Mouse (Mus musculus) embryonic facial prominence, embryonic 11.5 days (tissue): ENCODE data around the gene Aldoart2. TPM values are rescaled to one million over a fixed set of nuclear protein-coding genes. Genes with fewer than 3 reads are reported as not detected.
"Not testable (repeated sequence)": the region's sequence is repeated elsewhere in the genome, so short reads cannot be mapped to it uniquely, and the experiment has no call there.

Experiments
- ATAC-seq: fragments of 200-750 bp; cut with Nextera tagmentation; replicated peaks from 2 replicates; pipeline ENCODE4 v1.8.0; 2017; ENCODE audit warnings: low read depth; ENCODE audit not compliant: insufficient number of reproducible peaks, low FRiP score, low TSS enrichment
- DNase-seq: peaks from one replicate; pipeline ENCODE4 v3.0.0-alpha.2; 2015; ENCODE audit warnings: low spot score
- H3K27ac ChIP-seq: fragments of 300-500 bp; sonication (generic); replicated peaks from 2 replicates; pipeline ENCODE4 v1.5.1; 2014; ENCODE audit warnings: mild to moderate bottlenecking, low read depth, low read length, control low read depth
- H3K27me3 ChIP-seq: fragments of 300-500 bp; sonication (generic); 2 replicates; pipeline ENCODE4 v1.6.1; 2014; ENCODE audit warnings: mild to moderate bottlenecking, low read length, moderate library complexity, mixed read lengths; ENCODE audit not compliant: control insufficient read depth, insufficient read depth
- H3K36me3 ChIP-seq: fragments of 300-500 bp; sonication (generic); replicated peaks from 2 replicates; pipeline ENCODE4 v1.6.1; 2014; ENCODE audit warnings: low read depth, mild to moderate bottlenecking, low read length, moderate library complexity, mixed read lengths; ENCODE audit not compliant: control insufficient read depth, insufficient read depth
- H3K4me1 ChIP-seq: fragments of 300-500 bp; sonication (generic); 2 replicates; pipeline ENCODE4 v1.6.1; 2014; ENCODE audit warnings: low read length, mixed read lengths; ENCODE audit not compliant: control insufficient read depth, insufficient read depth
- H3K4me2 ChIP-seq: fragments of 300-500 bp; sonication (generic); 2 replicates; pipeline ENCODE4 v1.6.1; 2014; ENCODE audit warnings: low read depth, mild to moderate bottlenecking, control low read depth, low read length, moderate library complexity
- H3K4me3 ChIP-seq: fragments of 300-500 bp; sonication (generic); 2 replicates; pipeline ENCODE4 v1.5.1; 2014; ENCODE audit warnings: low read depth, low read length, control low read depth
- H3K9ac ChIP-seq: fragments of 300-500 bp; sonication (generic); replicated peaks from 2 replicates; pipeline ENCODE4 v1.6.1; 2014; ENCODE audit warnings: mild to moderate bottlenecking, control low read depth, low read length
- H3K9me3 ChIP-seq: fragments of 300-500 bp; sonication (generic); replicated peaks from 2 replicates; pipeline ENCODE4 v1.6.1; 2016; ENCODE audit warnings: mild to moderate bottlenecking, low read length, inconsistent platforms, mixed read lengths; ENCODE audit not compliant: control insufficient read depth
- WGBS: fragments of 180-500 bp; shearing (Covaris S2); extraction: QIAGEN DNeasy Blood & Tissue Kit; methylation state at CpG from one replicate; pipeline ENCODE4 v1.1.7; 2014; 5-methylcytosine and 5-hydroxymethylcytosine counted together
- polyA plus RNA-seq: library from polyadenylated mRNA; unstranded; fragments of >200 nt; fragmentation: Nextera tagmentation; extraction: Ambion mirVana; gene quantifications from 2 replicates; pipeline ENCODE4 v1.2.1, GENCODE M21; 2014

Gene Aldoart2
- polyA plus RNA-seq, 1 experiment from 2014 or later: 0.25 TPM

- H3K27ac ChIP-seq: no peak overlapping the region
- 75% methylated on average over 3 of the region's 3 CpGs for WGBS
- H3K9me3 ChIP-seq: no peaks in the 10 kb centered on the region
- no peak overlapping the region for H3K4me3 ChIP-seq
- no peaks in the 10 kb centered on the region for H3K27me3 ChIP-seq
- ATAC-seq (no peak), DNase-seq (no peak)
- H3K36me3 ChIP-seq: no peaks in the 10 kb centered on the region
- no peak overlapping the region for H3K4me2 ChIP-seq
- no peak overlapping the region for H3K9ac ChIP-seq
- H3K4me1 ChIP-seq: no peaks in the 10 kb centered on the region
Measured at GRCm38 (mm10) chr12:55568466-55568865, 3.4 kb downstream of the Aldoart2 start.

- Histone ChIP-seq H3K4me2 (no peak overlapping the region), H3K9ac (no peak overlapping the region), H3K9me3 (no peaks in the 10 kb centered on the region), H3K4me3 (no peak overlapping the region), H3K27ac (no peak overlapping the region), H3K36me3 (no peaks in the 10 kb centered on the region), H3K4me1 (no peaks in the 10 kb centered on the region), H3K27me3 (no peaks in the 10 kb centered on the region)
- ATAC-seq (no peak), DNase-seq (no peak)
- 69% methylated on average over 6 of the region's 6 CpGs for WGBS
Measured at GRCm38 (mm10) chr12:55569676-55570075, 4.6 kb downstream of the Aldoart2 start.

- ATAC-seq (no peak), DNase-seq (no peak)
- no peak overlapping the region for H3K27ac ChIP-seq
- H3K27me3 ChIP-seq: no peaks in the 10 kb centered on the region
- no peaks in the 10 kb centered on the region for H3K4me1 ChIP-seq
- H3K9ac ChIP-seq: no peak overlapping the region
- 87% methylated on average over 9 of the region's 9 CpGs for WGBS
- no peak overlapping the region for H3K4me2 ChIP-seq
- H3K36me3 ChIP-seq: no peaks in the 10 kb centered on the region
- H3K4me3 ChIP-seq: no peak overlapping the region
- H3K9me3 ChIP-seq: no peaks in the 10 kb centered on the region
Measured at GRCm38 (mm10) chr12:55570646-55571045, 5.6 kb downstream of the Aldoart2 start.

GRCm38 (mm10) chr12:55571181-55571580 is 6.1 kb downstream of the Aldoart2 start:
- DNase-seq (no peak), ATAC-seq (no peak)
- no peak overlapping the region for H3K27ac ChIP-seq
- H3K36me3 ChIP-seq: no peaks in the 10 kb centered on the region
- 77% methylated on average over 11 of the region's 11 CpGs for WGBS
- no peaks in the 10 kb centered on the region for H3K4me1 ChIP-seq
- no peaks in the 10 kb centered on the region for H3K9me3 ChIP-seq
- H3K9ac ChIP-seq: no peak overlapping the region
- no peak overlapping the region for H3K4me3 ChIP-seq
- no peak overlapping the region for H3K4me2 ChIP-seq
- H3K27me3 ChIP-seq: no peaks in the 10 kb centered on the region

GRCm38 (mm10) chr12:55571661-55572060 is 6.6 kb downstream of the Aldoart2 start:
- no peaks in the 10 kb centered on the region for H3K9me3 ChIP-seq
- WGBS: 87% methylated on average over 10 of the region's 10 CpGs
- DNase-seq: no peak

GRCm38 (mm10) chr12:55573089-55573488 is 8.1 kb downstream of the Aldoart2 start:
- no peak for DNase-seq
- Histone ChIP-seq H3K9ac (no peak overlapping the region), H3K4me3 (no peak overlapping the region), H3K27me3 (no peaks in the 10 kb centered on the region), H3K9me3 (no peaks in the 10 kb centered on the region), H3K36me3 (no peaks in the 10 kb centered on the region), H3K4me1 (no peaks in the 10 kb centered on the region), H3K4me2 (no peak overlapping the region), H3K27ac (no peak overlapping the region)
- ATAC-seq: no peak

More at GRCm38 (mm10) chr12:55571661-55572060, 6.6 kb downstream of the Aldoart2 start:
- Histone ChIP-seq H3K36me3 (no peaks in the 10 kb centered on the region), H3K27me3 (no peaks in the 10 kb centered on the region), H3K9ac (no peak overlapping the region), H3K4me1 (no peaks in the 10 kb centered on the region), H3K27ac (no peak overlapping the region), H3K4me3 (no peak overlapping the region), H3K4me2 (no peak overlapping the region)
- ATAC-seq: no peak

GRCm38 (mm10) chr12:55573794-55574193 is 8.8 kb downstream of the Aldoart2 start:
- no peaks in the 10 kb centered on the region for H3K36me3 ChIP-seq
- H3K27me3 ChIP-seq: no peaks in the 10 kb centered on the region
- no peaks in the 10 kb centered on the region for H3K9me3 ChIP-seq
- 3% methylated on average over 6 of the region's 6 CpGs for WGBS
- peak; percentile 33 for DNase-seq
- no peak overlapping the region for H3K4me2 ChIP-seq
- ATAC-seq: peak; percentile 48; the same call in 1 of the 2 replicates
- no peak overlapping the region for H3K9ac ChIP-seq
- H3K27ac ChIP-seq: no peak overlapping the region
- no peak overlapping the region for H3K4me3 ChIP-seq
- H3K4me1 ChIP-seq: no peaks in the 10 kb centered on the region

GRCm38 (mm10) chr12:55586936-55587335 is 21.9 kb downstream of the Aldoart2 start:
- not testable (repeated sequence) for H3K4me1 ChIP-seq, DNase-seq, H3K27ac ChIP-seq, H3K27me3 ChIP-seq, H3K9me3 ChIP-seq, ATAC-seq, H3K4me2 ChIP-seq, H3K4me3 ChIP-seq, H3K36me3 ChIP-seq, H3K9ac ChIP-seq
- 57% methylated on average over 9 of the region's 9 CpGs for WGBS
